ENCODE assay signal across 10 mouse cellular contexts in the genomic region with DNA sequence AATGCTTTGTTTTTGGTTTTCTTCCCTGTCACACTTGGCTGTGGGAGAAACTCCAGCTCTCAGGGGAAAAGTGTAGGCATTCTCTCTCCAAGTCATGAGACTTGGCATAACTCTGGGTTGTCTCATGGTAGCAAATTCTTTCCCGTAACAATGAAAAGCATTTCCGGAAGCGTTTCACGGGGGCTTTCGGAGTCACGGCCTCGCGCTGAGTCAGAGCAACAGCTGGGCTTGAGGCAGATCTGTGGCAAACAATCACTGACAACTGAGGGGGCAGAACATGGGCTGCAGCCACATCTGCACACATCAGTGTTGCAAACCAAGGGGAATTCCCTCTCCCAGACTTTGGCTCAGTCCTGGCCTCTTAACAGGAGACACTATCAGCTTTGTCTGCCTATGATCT. TPM values are rescaled to one million over a fixed set of nuclear protein-coding genes. Genes with fewer than 3 reads are reported as not detected.
DNase-seq lines count a peak whose midpoint lies in the region; ATAC-seq and TF ChIP-seq lines count a peak whose summit lies in the region.
"Had no signal": no experiment of that assay in that cellular context is flagged by ENCODE, and none has a peak within 500 bp of the region (broad histone marks: within the 10 kb centered on the region; RNA-seq: fewer than 3 reads in every experiment).

No protein-coding gene starts in this region.

- intact Hi-C loops in heart, postnatal 10 days (cut with DNase I) = no loop called here

- DNase-seq in CD4-positive helper T cell, adult 2 months (ENCODE audit: low read depth, low spot score) = peak; percentile 21
- DNase-seq in Patski (ENCODE audit: low read depth, low spot score) = peak; percentile 42
- peak; percentile 60 for DNase-seq in heart, postnatal 10 days
- DNase-seq in lung, postnatal 14 days = peak; percentile 49
- no peak for DNase-seq in layer of hippocampus, adult 9-11 months
- DNase-seq in spleen, adult 18-20 months = no peak
- no peak for DNase-seq in cerebellum, adult 11 months
- DNase-seq: cerebellum, adult 8-10 months had no signal

- no peak for TF ChIP-seq CTCF in Patski (IDR thresholded peaks at IDR 0.05)

- peak; percentile 10 for ATAC-seq in Patski

- POLR2A ChIA-PET in Patski (lab: Charles Lee) = no interaction called here

- CTCF ChIA-PET in Patski (lab: Charles Lee) = no interaction called here

- in situ Hi-C loops in Patski (cut with MboI; ENCODE audit: low pct_unique_long_range_greater_than_20kb) = no loop called here

- no peaks in the 10 kb centered on the region for H3K27me3 ChIP-seq in Patski
- H3K27me3 ChIP-seq: embryonic facial prominence, embryonic 15.5 days; hindbrain, embryonic 13.5 days had no signal

RNA-seq across cellular contexts. Expression of a gene that starts 58.1 kb away (rescaled TPM):
- polyA plus RNA-seq in Patski (2021) = 35.3 TPM
- total RNA-seq in heart, postnatal 10 days (2021) = 10 to 100 TPM; 19.9 to 22.8 TPM

Comparison
In these comparisons a context has a peak if more than half of its experiments do, and no peak if none do; other contexts are left out.
1. DNase-seq: peak in CD4-positive helper T cell, adult 2 months (single experiment), Patski (single experiment), heart, postnatal 10 days (2 of 2) and lung, postnatal 14 days (single experiment); none in layer of hippocampus, adult 9-11 months (single experiment), spleen, adult 18-20 months (0 of 2) and cerebellum, adult 11 months (single experiment).